Mouse (Mus musculus) bone marrow macrophage, adult 2 months (primary cell): ENCODE data around the gene Gm42417. TPM values are rescaled to one million over a fixed set of nuclear protein-coding genes. Genes with fewer than 3 reads are reported as not detected.

Experiments
- H3K27ac ChIP-seq: 2 replicates; pipeline ENCODE4 v1.5.1; 2012; ENCODE audit warnings: low read depth, low read length; ENCODE audit not compliant: insufficient read depth
- H3K4me1 ChIP-seq: 2 replicates; pipeline ENCODE4 v1.6.1; 2012; ENCODE audit warnings: low read length; ENCODE audit not compliant: control insufficient read depth, insufficient read depth
- H3K4me3 ChIP-seq: 2 replicates; pipeline ENCODE4 v1.5.1; 2012; ENCODE audit warnings: mild to moderate bottlenecking, low read length, moderate library complexity; ENCODE audit not compliant: insufficient read depth
- CTCF ChIP-seq: IDR thresholded peaks from 2 replicates; pipeline ENCODE4 v1.5.1; 2012; ENCODE audit warnings: low read depth, mild to moderate bottlenecking, low read length, moderate library complexity
- POLR2A ChIP-seq: IDR thresholded peaks from 2 replicates; pipeline ENCODE4 v1.6.1; 2012; ENCODE audit warnings: mild to moderate bottlenecking, low read depth, low read length, borderline replicate concordance
- polyA plus RNA-seq: library from polyadenylated mRNA; stranded (reverse); fragments of >200 nt; gene quantifications from 2 replicates; pipeline ENCODE4 v1.2.4, GENCODE M21; 2012; ENCODE audit not compliant: missing spikeins, insufficient read depth, insufficient read length

The Gm42417 gene
- polyA plus RNA-seq, result 1.5 and 3.5 TPM in 2 replicates

DNA sequence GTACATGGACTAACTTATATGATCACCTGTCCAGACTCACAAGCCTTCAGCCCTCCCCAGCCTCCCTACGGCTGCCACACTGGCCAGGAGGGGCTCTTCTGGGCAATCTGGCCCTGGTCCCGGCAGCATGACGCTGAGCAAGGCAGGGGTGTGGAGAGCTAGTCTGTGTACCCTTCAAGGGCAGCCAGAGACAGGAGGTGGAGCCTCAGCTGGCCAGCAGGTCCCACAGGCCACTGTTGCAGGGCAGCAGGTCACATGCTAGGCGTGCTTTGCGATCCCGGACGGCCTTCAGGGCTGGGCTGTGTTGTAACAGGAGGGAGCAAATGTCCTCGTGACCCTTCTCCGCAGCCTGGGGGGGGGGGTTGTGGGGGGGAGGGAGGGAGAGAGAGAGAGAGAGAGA is at the start of gene Gm42417:
TSS of gene Gm42417 (minus strand) at position 244 of the 400 bp plus-strand sequence.
- no peak within 1 kb of the TSS for H3K4me3 ChIP-seq
- no peaks in the 10 kb centered on the region for H3K4me1 ChIP-seq
- TF ChIP-seq CTCF (no peak), POLR2A (no peak)
- no peak within 1 kb of the TSS for H3K27ac ChIP-seq

- Histone ChIP-seq H3K27ac (no peak overlapping the region), H3K4me3 (no peak overlapping the region), H3K4me1 (peaks cover 28% of the 10 kb centered on the region)
- TF ChIP-seq POLR2A (no peak), CTCF (no peak)
Observed at GRCm38 (mm10) chr1:36587860-36588259, 48.6 kb upstream of the Gm42417 start.

DNA sequence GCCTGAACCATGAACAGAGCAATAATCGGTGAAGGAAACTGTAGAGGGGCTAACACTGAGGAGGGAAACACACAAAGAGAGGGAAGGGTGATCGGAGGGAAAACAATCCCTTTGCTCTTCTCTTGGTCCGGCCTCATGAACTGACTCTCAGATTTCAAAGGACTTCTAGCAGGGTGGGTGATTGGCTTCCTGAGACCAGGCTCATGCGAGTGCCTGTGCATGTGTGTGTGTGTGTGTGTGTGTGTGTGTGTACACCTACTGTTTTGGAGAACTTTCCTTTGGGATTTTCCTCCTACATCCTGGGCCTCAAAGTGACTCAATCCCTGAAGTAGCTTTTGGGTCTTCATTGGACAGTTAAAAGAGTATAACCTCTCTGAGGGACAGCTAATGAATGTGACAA is 47.1 kb upstream of the Gm42417 start:
- Histone ChIP-seq H3K4me1 (peaks cover 21% of the 10 kb centered on the region), H3K4me3 (no peak overlapping the region), H3K27ac (no peak overlapping the region)
- no peak for TF ChIP-seq CTCF
- TF ChIP-seq POLR2A, result no peak

DNA sequence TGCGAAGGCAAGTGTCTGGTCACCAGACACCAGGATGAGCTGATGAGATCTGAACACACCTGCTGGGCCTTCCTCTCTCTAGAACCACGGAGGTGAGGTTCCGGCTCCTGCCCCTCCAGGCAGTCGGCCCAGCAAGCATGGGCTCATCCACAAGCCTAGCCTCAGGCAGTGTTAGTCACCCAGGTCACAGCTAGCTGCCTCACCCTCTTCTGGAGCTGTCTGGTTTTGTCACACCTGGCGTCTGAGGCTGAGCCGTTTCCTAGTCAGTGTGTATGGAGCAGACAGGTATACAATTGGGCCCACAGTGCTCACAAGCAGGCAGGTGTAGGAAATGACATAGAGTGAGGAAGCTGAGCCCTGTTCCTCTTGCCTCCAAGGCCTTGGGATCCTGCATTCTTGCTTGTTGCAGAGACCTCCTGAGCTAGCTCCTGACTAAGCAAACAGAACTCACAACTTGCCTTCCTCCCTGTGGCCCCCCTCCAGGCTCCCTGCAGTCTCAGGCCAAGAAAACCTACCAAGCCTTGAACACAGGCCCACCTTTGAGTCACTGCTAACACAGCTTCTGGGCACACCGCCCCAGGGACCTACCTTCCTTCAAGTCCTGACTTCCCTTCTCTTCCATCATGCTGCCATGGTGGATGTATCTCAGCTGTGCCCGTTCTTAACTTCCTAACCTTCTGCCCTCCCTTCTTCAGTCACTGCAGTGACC is 44.3 kb upstream of the Gm42417 start:
- Histone ChIP-seq H3K4me1 (no peaks in the 10 kb centered on the region), H3K4me3 (no peak overlapping the region)
- TF ChIP-seq CTCF, result no peak
- TF ChIP-seq POLR2A, result no peak

DNA sequence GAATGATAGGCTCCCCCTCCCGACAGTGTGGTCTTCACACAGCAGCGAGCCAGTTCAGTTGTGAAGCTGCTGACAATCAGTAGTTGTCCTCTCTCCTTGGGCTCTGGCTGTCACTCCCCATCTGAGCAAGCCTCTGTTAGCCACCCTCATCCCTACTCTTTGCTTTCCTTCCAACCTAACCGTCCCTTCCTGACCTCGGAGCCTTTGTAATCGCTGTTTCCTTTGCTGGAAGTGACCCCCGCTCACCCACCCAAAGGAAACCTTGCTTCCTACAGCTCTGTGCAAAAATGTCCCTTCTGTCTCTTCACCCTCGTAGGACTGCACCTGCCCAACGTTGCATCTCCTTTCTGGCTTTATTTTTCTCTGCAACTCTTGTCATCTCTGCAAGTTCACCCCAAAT is 43.0 kb upstream of the Gm42417 start:
- Histone ChIP-seq H3K4me3 (no peak overlapping the region), H3K27ac (no peak overlapping the region), H3K4me1 (no peaks in the 10 kb centered on the region)
- TF ChIP-seq POLR2A (no peak), CTCF (no peak)

More for the DNA sequence above, 44.3 kb upstream of the Gm42417 start:
- no peak overlapping the region for H3K27ac ChIP-seq

GRCm38 (mm10) chr1:36581260-36581659 is 42.0 kb upstream of the Gm42417 start:
- H3K4me3 ChIP-seq, result no peak overlapping the region
- H3K27ac ChIP-seq, result no peak overlapping the region
- H3K4me1 ChIP-seq, result no peaks in the 10 kb centered on the region
- TF ChIP-seq POLR2A (no peak), CTCF (no peak)

GRCm38 (mm10) chr1:36580384-36581207 is 41.4 kb upstream of the Gm42417 start:
- Histone ChIP-seq H3K4me1 (0 out of 2 replicates have a peak, but pooled peaks cover under 1% of the 10 kb centered on the region), H3K4me3 (no peak overlapping the region), H3K27ac (no peak overlapping the region)
- TF ChIP-seq POLR2A, result no peak
- no peak for TF ChIP-seq CTCF

- TF ChIP-seq POLR2A, result no peak
- no peak for TF ChIP-seq CTCF
- 0 out of 2 replicates have a peak, but pooled peaks cover 2% of the 10 kb centered on the region for H3K4me1 ChIP-seq
- no peak overlapping the region for H3K27ac ChIP-seq
- H3K4me3 ChIP-seq, result no peak overlapping the region
Observed at GRCm38 (mm10) chr1:36579974-36580383, 40.8 kb upstream of the Gm42417 start.

DNA sequence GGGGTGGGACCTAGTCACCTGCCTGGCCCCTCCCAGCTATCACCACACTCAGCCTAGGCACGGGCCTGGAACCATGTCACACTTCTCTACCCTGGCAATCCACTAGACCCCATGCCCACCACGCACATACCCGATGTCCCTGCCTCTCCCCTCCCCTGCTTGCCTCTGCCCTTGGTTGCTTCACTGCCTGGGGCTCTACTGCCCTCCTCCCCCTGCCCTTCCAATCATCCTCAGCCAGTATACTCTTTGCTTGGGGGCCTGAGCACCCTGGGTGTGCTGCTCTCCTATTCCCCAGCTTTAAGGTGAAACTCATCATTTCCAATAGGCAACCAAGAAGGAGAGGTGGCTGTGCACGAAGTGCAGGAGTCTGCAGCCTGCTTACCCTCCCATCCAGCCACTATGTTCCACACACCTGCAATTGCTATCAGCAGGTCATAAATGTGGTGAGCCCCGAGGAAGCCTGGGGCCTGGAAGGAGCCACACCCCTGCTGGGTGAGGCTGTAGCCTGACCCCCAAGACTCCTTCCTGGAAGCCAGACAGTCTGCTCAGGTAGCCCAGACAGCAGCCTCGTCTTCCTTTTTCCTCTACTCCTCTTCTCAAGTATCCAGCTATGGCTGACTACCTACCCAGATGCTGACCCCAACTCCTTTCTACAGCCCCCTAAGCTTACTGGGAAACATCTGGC is 37.9 kb upstream of the Gm42417 start:
- no peak overlapping the region for H3K4me3 ChIP-seq
- H3K27ac ChIP-seq, result no peak overlapping the region
- TF ChIP-seq CTCF, result no peak
- no peak for TF ChIP-seq POLR2A
- H3K4me1 ChIP-seq, result peaks cover 24% of the 10 kb centered on the region

DNA sequence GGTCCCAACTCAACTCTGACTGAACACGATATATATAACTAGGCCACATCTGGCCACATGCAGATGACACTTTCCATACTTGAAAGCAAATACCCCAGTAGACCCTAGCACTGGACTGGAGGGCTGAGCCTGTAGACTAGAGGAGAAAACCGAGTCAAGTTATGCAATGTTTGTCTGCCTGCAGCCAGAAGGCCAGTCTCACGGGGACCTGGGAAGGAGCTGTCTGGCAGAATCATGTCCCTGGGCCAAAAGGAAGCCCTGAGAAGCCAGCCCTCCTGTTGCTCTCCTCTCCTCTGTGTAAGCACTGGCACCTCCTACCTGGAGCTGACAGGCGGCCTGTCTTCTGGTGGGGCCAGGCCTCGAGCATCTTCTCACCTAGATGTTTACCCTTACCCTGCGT is 36.1 kb upstream of the Gm42417 start:
- peaks cover 39% of the 10 kb centered on the region for H3K4me1 ChIP-seq
- H3K4me3 ChIP-seq, result no peak overlapping the region
- no peak for TF ChIP-seq POLR2A
- no peak for TF ChIP-seq CTCF
- no peak overlapping the region for H3K27ac ChIP-seq
